Mouse (Mus musculus) embryonic fibroblast, embryonic 13.5 days (primary cell): ENCODE measurements at regions not wholly inside any gene's neighbourhood (a gene's known extent, or its start where the extent isn't known, plus 50 kb on each side); places are given as distances from the start of the nearest gene placed in this dataset.

Experiments used
- CTCF ChIP-seq: IDR thresholded peaks from 2 replicates; pipeline ENCODE4 v1.5.1; 2011; ENCODE audit warnings: mild to moderate bottlenecking, control low read depth, low read length, moderate library complexity, borderline replicate concordance; ENCODE audit not compliant: insufficient read depth
- POLR2A ChIP-seq: IDR thresholded peaks from 2 replicates; pipeline ENCODE4 v1.6.1; 2011; ENCODE audit warnings: low read depth, mild to moderate bottlenecking, control low read depth, low read length, moderate library complexity

DNA sequence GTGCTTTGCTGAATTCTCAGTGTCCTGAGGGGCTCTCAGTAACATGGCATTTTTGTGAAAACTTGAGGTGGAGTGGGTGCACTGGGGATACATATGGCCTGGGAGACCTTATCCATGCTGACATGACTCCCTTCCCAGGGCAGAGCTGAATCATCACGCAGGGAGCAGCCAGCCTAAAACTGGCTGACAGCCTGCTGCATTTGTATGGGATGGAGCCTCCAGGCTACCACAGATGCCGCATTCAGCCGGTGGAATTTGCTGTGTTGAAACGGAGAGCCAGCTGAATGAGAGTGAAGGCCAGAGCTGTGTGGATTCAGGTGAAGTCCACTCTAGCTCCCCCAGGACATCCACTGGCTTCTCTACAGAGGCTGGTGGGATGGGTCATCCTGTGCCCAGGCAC is 85.9 kb upstream of the Prickle1 start:
- TF ChIP-seq CTCF (no peak), POLR2A (no peak)
